Mouse (Mus musculus): ENCODE measurements around the gene Hdac4. TPM values are rescaled to one million over a fixed set of nuclear protein-coding genes. Genes with fewer than 3 reads are reported as not detected.

Gene Hdac4
- polyA plus RNA-seq, 1 experiment = 18.1 TPM

DNA sequence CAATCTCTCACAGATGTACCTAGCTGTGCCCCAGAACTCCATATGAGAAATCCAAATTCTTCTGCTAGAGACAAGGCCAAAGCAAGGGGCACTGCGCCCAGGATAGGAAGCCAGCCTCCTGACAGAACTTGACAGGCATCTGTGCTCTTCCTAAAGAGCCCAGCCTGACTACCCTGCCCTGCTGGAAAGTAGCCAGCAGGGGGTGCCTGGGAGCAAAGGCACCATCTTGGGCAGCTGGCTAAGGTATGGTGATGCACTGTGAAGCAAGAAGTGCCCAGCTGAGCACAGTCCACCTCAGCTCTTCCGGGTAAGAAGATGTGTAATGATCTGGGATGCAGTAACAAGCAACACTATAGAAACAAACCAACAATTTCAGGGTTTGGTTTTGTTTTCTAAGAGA lies 298.4 kb downstream of the Hdac4 start:
- 79% methylated on average over 2 of the region's 2 CpGs for WGBS

DNA sequence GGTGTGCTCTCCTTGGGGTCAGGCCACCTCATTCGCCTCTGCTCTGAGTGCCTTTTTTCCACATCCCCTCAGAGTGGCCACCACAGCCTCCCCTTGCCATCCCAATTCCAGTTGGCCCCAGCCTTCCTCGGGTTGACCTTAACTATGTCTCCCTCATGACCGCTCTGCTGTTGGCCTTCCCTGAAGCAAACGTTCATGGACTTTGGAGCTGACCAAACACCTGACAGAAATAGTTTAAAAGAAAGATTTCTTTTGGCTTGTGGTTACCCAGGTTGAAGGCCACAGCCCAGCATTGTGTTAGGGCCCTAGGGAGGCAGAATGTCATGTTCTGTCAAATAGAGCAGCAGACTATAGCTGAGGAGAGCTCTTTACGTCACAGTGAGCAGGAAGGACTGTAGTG lies 301.2 kb downstream of the Hdac4 start:
- WGBS = 80% methylated on average over 5 of the region's 5 CpGs
- Histone ChIP-seq H3K4me3 (replicated peaks; ENCODE audit: control insufficient read depth, low read depth, low read length) (no peak overlapping the region), H3K27ac (ENCODE audit: control insufficient read depth, insufficient read depth, low read depth, low read length, poor library complexity) (no peak overlapping the region), H3K4me1 (ENCODE audit: control insufficient read depth, insufficient read depth, low read length) (no peaks in the 10 kb centered on the region)
- TF ChIP-seq POLR2A (IDR thresholded peaks at IDR 0.05; ENCODE audit: borderline replicate concordance, control insufficient read depth, low read depth, low read length) = no peak
- no peak for TF ChIP-seq CTCF (IDR thresholded peaks at IDR 0.05; ENCODE audit: control insufficient read depth, insufficient read depth, low read length)

More for the DNA sequence above, 298.4 kb downstream of the Hdac4 start:
- H3K4me3 ChIP-seq (replicated peaks; ENCODE audit: control insufficient read depth, low read depth, low read length) = no peak overlapping the region
- TF ChIP-seq CTCF (IDR thresholded peaks at IDR 0.05; ENCODE audit: control insufficient read depth, insufficient read depth, low read length) (peak; percentile 12; the same call in 1 of the 2 replicates), POLR2A (IDR thresholded peaks at IDR 0.05; ENCODE audit: borderline replicate concordance, control insufficient read depth, low read depth, low read length) (no peak)
- H3K27ac ChIP-seq (ENCODE audit: control insufficient read depth, insufficient read depth, low read depth, low read length, poor library complexity) = no peak overlapping the region
- no peaks in the 10 kb centered on the region for H3K4me1 ChIP-seq (ENCODE audit: control insufficient read depth, insufficient read depth, low read length)

DNA sequence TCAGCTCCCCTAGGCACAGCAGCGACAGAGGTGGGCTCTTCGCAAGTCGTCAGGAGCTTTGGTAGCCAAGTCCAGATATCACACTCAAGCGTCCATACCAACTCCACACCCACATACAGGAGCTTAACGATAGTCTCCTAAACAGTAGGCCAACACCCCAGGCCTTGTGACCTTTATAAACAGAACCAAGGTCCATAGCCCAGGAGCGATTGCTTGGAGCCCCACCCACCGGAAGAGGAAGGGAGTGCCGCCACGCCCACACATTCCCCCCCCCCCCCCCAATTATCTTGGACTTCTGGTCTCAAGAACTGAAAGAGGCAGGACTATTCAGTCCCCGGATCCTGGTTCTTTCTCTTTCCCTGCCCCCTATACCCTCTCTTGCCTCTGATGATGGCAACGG lies 301.9 kb downstream of the Hdac4 start:
- H3K27ac ChIP-seq (ENCODE audit: control insufficient read depth, insufficient read depth, low read depth, low read length, poor library complexity) = no peak overlapping the region
- no peak overlapping the region for H3K4me3 ChIP-seq (replicated peaks; ENCODE audit: control insufficient read depth, low read depth, low read length)
- H3K4me1 ChIP-seq (ENCODE audit: control insufficient read depth, insufficient read depth, low read length) = no peaks in the 10 kb centered on the region
- TF ChIP-seq CTCF (IDR thresholded peaks at IDR 0.05; ENCODE audit: control insufficient read depth, insufficient read depth, low read length) = no peak
- no peak for TF ChIP-seq POLR2A (IDR thresholded peaks at IDR 0.05; ENCODE audit: borderline replicate concordance, control insufficient read depth, low read depth, low read length)
- WGBS = 89% methylated on average over 11 of the region's 11 CpGs

DNA sequence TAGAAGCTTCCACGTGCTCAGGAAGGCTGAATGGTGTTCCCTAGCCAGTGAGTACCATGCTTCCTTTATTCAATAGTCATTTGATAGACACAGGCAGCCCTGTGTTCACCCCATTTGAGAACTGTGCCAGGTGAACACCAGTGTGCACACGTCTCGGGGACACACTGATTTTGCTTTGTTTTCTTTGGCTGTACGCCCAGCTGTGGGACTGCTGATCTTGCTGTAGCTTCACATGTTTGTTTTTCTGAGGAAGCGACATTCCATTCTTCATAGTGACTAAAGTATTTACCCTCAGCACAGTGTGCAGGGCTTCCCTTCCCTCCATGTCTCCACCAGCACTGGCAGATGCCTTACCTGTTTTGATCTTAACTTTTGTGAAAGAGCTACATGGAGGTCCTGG lies 312.4 kb downstream of the Hdac4 start:
- Histone ChIP-seq H3K4me3 (replicated peaks; ENCODE audit: control insufficient read depth, low read depth, low read length) (no peak overlapping the region), H3K4me1 (ENCODE audit: control insufficient read depth, insufficient read depth, low read length) (no peaks in the 10 kb centered on the region), H3K27ac (ENCODE audit: control insufficient read depth, insufficient read depth, low read depth, low read length, poor library complexity) (no peak overlapping the region)
- TF ChIP-seq CTCF (IDR thresholded peaks at IDR 0.05; ENCODE audit: control insufficient read depth, insufficient read depth, low read length) (no peak), POLR2A (IDR thresholded peaks at IDR 0.05; ENCODE audit: borderline replicate concordance, control insufficient read depth, low read depth, low read length) (no peak)
- WGBS = 81% methylated on average over 5 of the region's 5 CpGs

DNA sequence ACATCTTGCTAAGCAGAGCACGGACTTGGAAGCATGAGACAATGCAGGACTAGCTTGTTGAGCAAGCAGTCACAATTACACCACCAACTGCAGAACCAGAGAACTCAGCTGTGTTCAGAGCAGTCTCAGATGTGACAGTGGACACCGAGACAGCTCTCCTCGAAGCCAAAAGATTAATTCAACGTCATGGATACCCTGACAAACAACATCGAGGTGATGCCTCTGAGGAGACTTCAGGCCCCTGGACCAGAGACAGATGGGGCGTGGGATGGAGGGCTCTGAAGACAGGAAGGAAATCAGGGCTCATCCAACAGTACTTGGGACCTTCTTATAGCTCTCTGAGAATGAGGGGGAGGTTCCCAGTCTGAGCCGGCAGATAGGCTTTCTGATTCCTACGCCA lies 314.6 kb downstream of the Hdac4 start:
- WGBS = 67% methylated on average over 8 of the region's 8 CpGs

DNA sequence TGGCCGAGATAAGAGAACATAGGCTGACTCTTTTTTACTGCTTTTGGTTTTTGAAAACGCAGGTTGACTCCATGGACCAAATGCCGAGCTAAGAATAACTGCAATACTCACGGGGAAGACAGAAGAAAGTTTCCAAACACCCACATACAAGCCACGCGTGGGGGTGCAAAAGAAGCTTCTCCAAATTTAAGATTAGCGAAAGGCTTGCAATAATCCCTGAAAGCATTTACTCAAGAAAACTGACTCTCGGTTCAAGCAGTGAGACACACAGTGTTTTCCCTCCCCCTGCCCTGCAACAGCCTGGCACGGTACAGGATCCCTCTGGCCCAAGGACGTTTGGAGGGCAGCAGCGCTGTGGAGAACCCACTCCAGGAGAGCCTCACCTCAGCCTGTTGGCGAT lies 315.3 kb downstream of the Hdac4 start:
- Histone ChIP-seq H3K4me3 (replicated peaks; ENCODE audit: control insufficient read depth, low read depth, low read length) (no peak overlapping the region), H3K27ac (ENCODE audit: control insufficient read depth, insufficient read depth, low read depth, low read length, poor library complexity) (no peak overlapping the region), H3K4me1 (ENCODE audit: control insufficient read depth, insufficient read depth, low read length) (no peaks in the 10 kb centered on the region)
- WGBS = 78% methylated on average over 12 of the region's 12 CpGs
- no peak for TF ChIP-seq CTCF (IDR thresholded peaks at IDR 0.05; ENCODE audit: control insufficient read depth, insufficient read depth, low read length)
- no peak for TF ChIP-seq POLR2A (IDR thresholded peaks at IDR 0.05; ENCODE audit: borderline replicate concordance, control insufficient read depth, low read depth, low read length)

More for the DNA sequence above, 314.6 kb downstream of the Hdac4 start:
- Histone ChIP-seq H3K4me3 (replicated peaks; ENCODE audit: control insufficient read depth, low read depth, low read length) (no peak overlapping the region), H3K27ac (ENCODE audit: control insufficient read depth, insufficient read depth, low read depth, low read length, poor library complexity) (no peak overlapping the region), H3K4me1 (ENCODE audit: control insufficient read depth, insufficient read depth, low read length) (no peaks in the 10 kb centered on the region)
- TF ChIP-seq POLR2A (IDR thresholded peaks at IDR 0.05; ENCODE audit: borderline replicate concordance, control insufficient read depth, low read depth, low read length) = no peak
- TF ChIP-seq CTCF (IDR thresholded peaks at IDR 0.05; ENCODE audit: control insufficient read depth, insufficient read depth, low read length) = no peak

All from bone marrow, adult 2 months (tissue).